Mouse (Mus musculus) heart, adult 2 months (tissue): ENCODE data around the gene 4922502D21Rik.

Experiments
- CTCF ChIP-seq: fragments of 200-600 bp; IDR thresholded peaks from 2 replicates; pipeline ENCODE4 v1.8.1; 2022; ENCODE audit warnings: antibody characterized with exemption, mild to moderate bottlenecking, moderate library complexity
- EP300 ChIP-seq: fragments of 200-500 bp; IDR thresholded peaks from 2 replicates; pipeline ENCODE4 v1.6.1; 2011; ENCODE audit warnings: low read depth, low read length, control low read depth; ENCODE audit not compliant: insufficient read depth

GRCm38 (mm10) chr6:129319331-129319730, 12.3 kb downstream of the 4922502D21Rik start:
- TF ChIP-seq EP300 (no peak), CTCF (no peak)
